Mouse (Mus musculus): ENCODE measurements at regions not wholly inside any gene's neighbourhood (a gene's known extent, or its start where the extent isn't known, plus 50 kb on each side); places are given as distances from the start of the nearest gene placed in this dataset.

- DNase-seq (ENCODE audit: extremely low spot score, low read depth, low spot score), result no peak
Observed at GRCm38 (mm10) chr15:27129697-27130096, 234.3 kb upstream of the Fbxl7 start.

- no peak for DNase-seq (ENCODE audit: extremely low spot score, low read depth, low spot score)
Observed at GRCm38 (mm10) chr15:27132761-27133160, 237.4 kb upstream of the Fbxl7 start.

- no peak for DNase-seq (ENCODE audit: extremely low spot score, low read depth, low spot score)
Observed at GRCm38 (mm10) chr15:27137580-27137979, 242.2 kb upstream of the Fbxl7 start.

- DNase-seq (ENCODE audit: extremely low spot score, low read depth, low spot score), result no peak
Observed at GRCm38 (mm10) chr15:27145860-27146259, 250.5 kb upstream of the Fbxl7 start.

- no peak for DNase-seq (ENCODE audit: extremely low spot score, low read depth, low spot score)
Observed at GRCm38 (mm10) chr15:27160986-27161385, 265.6 kb upstream of the Fbxl7 start.

GRCm38 (mm10) chr15:27167484-27167883 lies 272.1 kb upstream of the Fbxl7 start:
- no peak for DNase-seq (ENCODE audit: extremely low spot score, low read depth, low spot score)

- DNase-seq (ENCODE audit: extremely low spot score, low read depth, low spot score), result no peak
Observed at GRCm38 (mm10) chr15:27169846-27170245, 274.5 kb upstream of the Fbxl7 start.

- DNase-seq (ENCODE audit: extremely low spot score, low read depth, low spot score), result no peak
Observed at GRCm38 (mm10) chr15:27173506-27173905, 278.1 kb upstream of the Fbxl7 start.

- DNase-seq (ENCODE audit: extremely low spot score, low read depth, low spot score), result no peak
Observed at GRCm38 (mm10) chr15:27178084-27178935, 282.9 kb upstream of the Fbxl7 start.

- peak; percentile 30 for DNase-seq (ENCODE audit: extremely low spot score, low read depth, low spot score)
Observed at GRCm38 (mm10) chr15:27189699-27190098, 276.8 kb upstream of the Ank start.

GRCm38 (mm10) chr15:27201513-27201912 lies 265.0 kb upstream of the Ank start:
- DNase-seq (ENCODE audit: extremely low spot score, low read depth, low spot score), result no peak

GRCm38 (mm10) chr15:27204888-27205287 lies 261.6 kb upstream of the Ank start:
- no peak for DNase-seq (ENCODE audit: extremely low spot score, low read depth, low spot score)

GRCm38 (mm10) chr15:27207446-27207845 lies 259.0 kb upstream of the Ank start:
- DNase-seq (ENCODE audit: extremely low spot score, low read depth, low spot score), result no peak

GRCm38 (mm10) chr15:27216387-27216786 lies 250.1 kb upstream of the Ank start:
- DNase-seq (ENCODE audit: extremely low spot score, low read depth, low spot score), result peak; percentile 69

GRCm38 (mm10) chr15:27219126-27219738 lies 247.2 kb upstream of the Ank start:
- DNase-seq (ENCODE audit: extremely low spot score, low read depth, low spot score), result no peak

- no peak for DNase-seq (ENCODE audit: extremely low spot score, low read depth, low spot score)
Observed at GRCm38 (mm10) chr15:27223610-27224511, 242.6 kb upstream of the Ank start.

- DNase-seq (ENCODE audit: extremely low spot score, low read depth, low spot score), result no peak
Observed at GRCm38 (mm10) chr15:27224512-27224850, 242.0 kb upstream of the Ank start.

- DNase-seq (ENCODE audit: extremely low spot score, low read depth, low spot score), result no peak
Observed at GRCm38 (mm10) chr15:27232804-27233203, 233.7 kb upstream of the Ank start.

GRCm38 (mm10) chr15:27234770-27235169 lies 231.7 kb upstream of the Ank start:
- DNase-seq (ENCODE audit: extremely low spot score, low read depth, low spot score), result peak; percentile 76

GRCm38 (mm10) chr15:27238301-27238700 lies 228.2 kb upstream of the Ank start:
- DNase-seq (ENCODE audit: extremely low spot score, low read depth, low spot score), result no peak

- DNase-seq (ENCODE audit: extremely low spot score, low read depth, low spot score), result no peak
Observed at GRCm38 (mm10) chr15:27246302-27246701, 220.2 kb upstream of the Ank start.
